Mouse (Mus musculus): ENCODE results near the gene Paxip1. TPM values are rescaled to one million over a fixed set of nuclear protein-coding genes. Genes with fewer than 3 reads are reported as not detected.

Paxip1 gene
- polyA plus RNA-seq, 1 experiment from 2014 or later, result 36.0 TPM

GRCm38 (mm10) chr5:27790086-27790909, 1.2 kb downstream of the Paxip1 start:
- Histone ChIP-seq H3K4me3 (peak overlapping the region; percentile 78), H3K9me3 (no peaks in the 10 kb centered on the region), H3K4me2 (peak overlapping the region; percentile 61), H3K27ac (peak overlapping the region; percentile 94), H3K36me3 (peaks cover 39% of the 10 kb centered on the region), H3K27me3 (no peaks in the 10 kb centered on the region), H3K4me1 (peaks cover 12% of the 10 kb centered on the region), H3K9ac (peak overlapping the region; percentile 81)
- no peak; the same call in 1 of the 2 replicates for ATAC-seq (ENCODE audit: insufficient number of reproducible peaks, insufficient read depth, low FRiP score, low TSS enrichment, low read depth)
- WGBS, result 28% methylated on average over 21 of the region's 21 CpGs

GRCm38 (mm10) chr5:27789586-27789985, 1.9 kb downstream of the Paxip1 start:
- Histone ChIP-seq H3K4me1 (peaks cover 12% of the 10 kb centered on the region), H3K4me3 (peak overlapping the region; percentile 78), H3K9ac (peak overlapping the region; percentile 81), H3K27ac (no peak overlapping the region), H3K4me2 (peak overlapping the region; percentile 61), H3K9me3 (no peaks in the 10 kb centered on the region), H3K36me3 (peaks cover 46% of the 10 kb centered on the region), H3K27me3 (no peaks in the 10 kb centered on the region)
- 68% methylated on average over 10 of the region's 10 CpGs for WGBS
- ATAC-seq (ENCODE audit: insufficient number of reproducible peaks, insufficient read depth, low FRiP score, low TSS enrichment, low read depth), result no peak

- no peak for ATAC-seq (ENCODE audit: insufficient number of reproducible peaks, insufficient read depth, low FRiP score, low TSS enrichment, low read depth)
- 94% methylated on average over 9 of the region's 9 CpGs for whole genome bisulfite sequencing
These were observed 8.1 kb downstream of the Paxip1 start for GRCm38 (mm10) chr5:27783381-27783780.

GRCm38 (mm10) chr5:27767948-27768347, 23.5 kb downstream of the Paxip1 start:
- Histone ChIP-seq H3K9ac (no peak overlapping the region), H3K27me3 (no peaks in the 10 kb centered on the region), H3K4me1 (no peaks in the 10 kb centered on the region), H3K9me3 (no peaks in the 10 kb centered on the region), H3K4me2 (no peak overlapping the region), H3K4me3 (no peak overlapping the region), H3K36me3 (peaks cover 99% of the 10 kb centered on the region), H3K27ac (no peak overlapping the region)
- no peak for ATAC-seq (ENCODE audit: insufficient number of reproducible peaks, insufficient read depth, low FRiP score, low TSS enrichment, low read depth)
- WGBS, result 86% methylated on average over 5 of the region's 5 CpGs

More at GRCm38 (mm10) chr5:27783381-27783780, 8.1 kb downstream of the Paxip1 start:
- Histone ChIP-seq H3K27me3 (no peaks in the 10 kb centered on the region), H3K9me3 (no peaks in the 10 kb centered on the region), H3K4me3 (no peak overlapping the region), H3K27ac (no peak overlapping the region), H3K9ac (no peak overlapping the region), H3K4me2 (no peak overlapping the region), H3K36me3 (peaks cover 87% of the 10 kb centered on the region), H3K4me1 (no peaks in the 10 kb centered on the region)

- Histone ChIP-seq H3K9me3 (no peaks in the 10 kb centered on the region), H3K27me3 (no peaks in the 10 kb centered on the region), H3K4me1 (no peaks in the 10 kb centered on the region), H3K4me3 (no peak overlapping the region), H3K4me2 (no peak overlapping the region), H3K9ac (no peak overlapping the region), H3K27ac (no peak overlapping the region), H3K36me3 (peaks cover 98% of the 10 kb centered on the region)
- no peak for ATAC-seq (ENCODE audit: insufficient number of reproducible peaks, insufficient read depth, low FRiP score, low TSS enrichment, low read depth)
- 86% methylated on average over 4 of the region's 4 CpGs for WGBS
These were observed 25.7 kb downstream of the Paxip1 start for GRCm38 (mm10) chr5:27765780-27766179.

GRCm38 (mm10) chr5:27744944-27745343, 46.5 kb downstream of the Paxip1 start:
- 83% methylated on average over 1 of the region's 1 CpGs for WGBS
- ATAC-seq (ENCODE audit: insufficient number of reproducible peaks, insufficient read depth, low FRiP score, low TSS enrichment, low read depth), result no peak
- Histone ChIP-seq H3K4me3 (no peak overlapping the region), H3K4me2 (no peak overlapping the region), H3K27me3 (no peaks in the 10 kb centered on the region), H3K9ac (no peak overlapping the region), H3K27ac (no peak overlapping the region), H3K36me3 (peaks cover 78% of the 10 kb centered on the region), H3K4me1 (no peaks in the 10 kb centered on the region), H3K9me3 (no peaks in the 10 kb centered on the region)

- H3K4me1 ChIP-seq, result no peaks in the 10 kb centered on the region
- H3K4me2 ChIP-seq, result no peak overlapping the region
- H3K27me3 ChIP-seq, result no peaks in the 10 kb centered on the region
- H3K9ac ChIP-seq, result no peak overlapping the region
- H3K27ac ChIP-seq, result no peak overlapping the region
- WGBS, result 87% methylated on average over 6 of the region's 6 CpGs
- H3K4me3 ChIP-seq, result no peak overlapping the region
- H3K9me3 ChIP-seq, result no peaks in the 10 kb centered on the region
- H3K36me3 ChIP-seq, result peaks cover 39% of the 10 kb centered on the region
- no peak for ATAC-seq (ENCODE audit: insufficient number of reproducible peaks, insufficient read depth, low FRiP score, low TSS enrichment, low read depth)
These were observed 52.3 kb downstream of the Paxip1 start for GRCm38 (mm10) chr5:27739216-27739615.

- H3K27me3 ChIP-seq, result no peaks in the 10 kb centered on the region
- 2% methylated on average over 3 of the region's 3 CpGs for WGBS
These were observed 54.3 kb downstream of the Paxip1 start for GRCm38 (mm10) chr5:27737168-27737567.

GRCm38 (mm10) chr5:27732288-27732868, 59.1 kb downstream of the Paxip1 start:
- Histone ChIP-seq H3K9ac (no peak overlapping the region), H3K36me3 (no peaks in the 10 kb centered on the region), H3K9me3 (no peaks in the 10 kb centered on the region), H3K27me3 (no peaks in the 10 kb centered on the region), H3K27ac (no peak overlapping the region), H3K4me1 (no peaks in the 10 kb centered on the region), H3K4me2 (no peak overlapping the region), H3K4me3 (no peak overlapping the region)
- ATAC-seq (ENCODE audit: insufficient number of reproducible peaks, insufficient read depth, low FRiP score, low TSS enrichment, low read depth), result no peak
- 74% methylated on average over 5 of the region's 5 CpGs for WGBS

More at GRCm38 (mm10) chr5:27737168-27737567, 54.3 kb downstream of the Paxip1 start:
- Histone ChIP-seq H3K4me3 (no peak overlapping the region), H3K27ac (no peak overlapping the region), H3K9ac (no peak overlapping the region), H3K9me3 (no peaks in the 10 kb centered on the region), H3K4me2 (no peak overlapping the region), H3K4me1 (no peaks in the 10 kb centered on the region), H3K36me3 (peaks cover 19% of the 10 kb centered on the region)
- peak; percentile 83 for ATAC-seq (ENCODE audit: insufficient number of reproducible peaks, insufficient read depth, low FRiP score, low TSS enrichment, low read depth)

- Histone ChIP-seq H3K9me3 (no peaks in the 10 kb centered on the region), H3K27me3 (no peaks in the 10 kb centered on the region), H3K4me1 (no peaks in the 10 kb centered on the region), H3K36me3 (no peaks in the 10 kb centered on the region), H3K4me2 (no peak overlapping the region), H3K4me3 (no peak overlapping the region), H3K9ac (no peak overlapping the region), H3K27ac (no peak overlapping the region)
- ATAC-seq (ENCODE audit: insufficient number of reproducible peaks, insufficient read depth, low FRiP score, low TSS enrichment, low read depth), result no peak
- 57% methylated on average over 1 of the region's 1 CpGs for WGBS
These were observed 60.1 kb downstream of the Paxip1 start for GRCm38 (mm10) chr5:27731392-27731791.

GRCm38 (mm10) chr5:27730666-27731065, 60.8 kb downstream of the Paxip1 start:
- Histone ChIP-seq H3K9me3 (no peaks in the 10 kb centered on the region), H3K4me1 (no peaks in the 10 kb centered on the region), H3K4me2 (no peak overlapping the region), H3K27ac (no peak overlapping the region), H3K27me3 (no peaks in the 10 kb centered on the region), H3K9ac (no peak overlapping the region), H3K4me3 (no peak overlapping the region), H3K36me3 (no peaks in the 10 kb centered on the region)
- no peak for ATAC-seq (ENCODE audit: insufficient number of reproducible peaks, insufficient read depth, low FRiP score, low TSS enrichment, low read depth)
- 77% methylated on average over 5 of the region's 5 CpGs for WGBS

GRCm38 (mm10) chr5:27724460-27724859, 67.0 kb downstream of the Paxip1 start:
- WGBS, result 35% methylated on average over 2 of the region's 2 CpGs
- Histone ChIP-seq H3K4me1 (no peaks in the 10 kb centered on the region), H3K9ac (no peak overlapping the region), H3K27me3 (no peaks in the 10 kb centered on the region), H3K36me3 (no peaks in the 10 kb centered on the region), H3K27ac (no peak overlapping the region), H3K9me3 (no peaks in the 10 kb centered on the region), H3K4me2 (no peak overlapping the region), H3K4me3 (no peak overlapping the region)
- ATAC-seq (ENCODE audit: insufficient number of reproducible peaks, insufficient read depth, low FRiP score, low TSS enrichment, low read depth), result no peak
